Mouse (Mus musculus) intestine, embryonic 16.5 days (tissue): ENCODE measurements around the gene Cmtm3. TPM values are rescaled to one million over a fixed set of nuclear protein-coding genes. Genes with fewer than 3 reads are reported as not detected.
"Not testable (repeated sequence)": the region's sequence is repeated elsewhere in the genome, so short reads cannot be mapped to it uniquely, and the experiment has no call there.

Experiments used
- ATAC-seq: fragments of 200-750 bp; cut with Nextera tagmentation; 2 replicates; pipeline ENCODE4 v1.8.0; 2017; ENCODE audit warnings: moderate TSS enrichment, moderate library complexity
- H3K27ac ChIP-seq: fragments of 300-500 bp; sonication (generic); 2 replicates; pipeline ENCODE4 v1.5.1; 2014; ENCODE audit warnings: mild to moderate bottlenecking, low read length
- H3K27me3 ChIP-seq: fragments of 300-500 bp; sonication (generic); replicated peaks from 2 replicates; pipeline ENCODE4 v1.6.1; 2014; ENCODE audit warnings: low read length, control low read depth, mixed read lengths; ENCODE audit not compliant: control insufficient read depth, insufficient read depth
- H3K36me3 ChIP-seq: fragments of 300-500 bp; sonication (generic); 2 replicates; pipeline ENCODE4 v1.6.1; 2014; ENCODE audit warnings: low read length, control low read depth; ENCODE audit not compliant: control insufficient read depth, insufficient read depth
- H3K4me1 ChIP-seq: fragments of 300-500 bp; sonication (generic); 2 replicates; pipeline ENCODE4 v1.6.1; 2014; ENCODE audit warnings: low read length, control low read depth, mixed read lengths; ENCODE audit not compliant: control insufficient read depth, insufficient read depth
- H3K4me2 ChIP-seq: fragments of 300-500 bp; sonication (generic); 2 replicates; pipeline ENCODE4 v1.6.1; 2014; ENCODE audit warnings: low read depth, low read length, control low read depth
- H3K4me3 ChIP-seq: fragments of 300-500 bp; sonication (generic); 2 replicates; pipeline ENCODE4 v1.5.1; 2014; ENCODE audit warnings: mild to moderate bottlenecking, low read length
- H3K9ac ChIP-seq: fragments of 300-500 bp; sonication (generic); 2 replicates; pipeline ENCODE4 v1.6.1; 2014; ENCODE audit warnings: low read depth, low read length
- H3K9me3 ChIP-seq: fragments of 300-500 bp; sonication (generic); 2 replicates; pipeline ENCODE4 v1.6.1; 2016; ENCODE audit warnings: low read length, control low read depth; ENCODE audit not compliant: control insufficient read depth
- WGBS: fragments of 180-500 bp; shearing (Covaris S2); extraction: QIAGEN DNeasy Blood & Tissue Kit; methylation state at CpG from one replicate; pipeline ENCODE4 v1.1.7; 2014; 5-methylcytosine and 5-hydroxymethylcytosine counted together
- polyA plus RNA-seq: library from polyadenylated mRNA; unstranded; fragments of >200 nt; fragmentation: Nextera tagmentation; extraction: Ambion mirVana; gene quantifications from 2 replicates; pipeline ENCODE4 v1.2.1, GENCODE M21; 2015

The Cmtm3 gene
- polyA plus RNA-seq, 1 experiment from 2014 or later = 105 TPM

GRCm38 (mm10) chr8:104313311-104313710 lies 25.9 kb upstream of the Cmtm3 start:
- no peak for ATAC-seq
- WGBS = 54% methylated on average over 4 of the region's 4 CpGs
- Histone ChIP-seq H3K9ac (no peak overlapping the region), H3K27me3 (no peaks in the 10 kb centered on the region), H3K4me3 (no peak overlapping the region), H3K9me3 (no peaks in the 10 kb centered on the region), H3K4me2 (no peak overlapping the region), H3K27ac (no peak overlapping the region), H3K36me3 (no peaks in the 10 kb centered on the region), H3K4me1 (no peaks in the 10 kb centered on the region)

- H3K9ac ChIP-seq, ATAC-seq, H3K36me3 ChIP-seq, H3K27ac ChIP-seq, H3K9me3 ChIP-seq, H3K4me3 ChIP-seq, H3K27me3 ChIP-seq, H3K4me2 ChIP-seq, H3K4me1 ChIP-seq: not testable (repeated sequence)
- 80% methylated on average over 9 of the region's 11 CpGs for WGBS
Measured at GRCm38 (mm10) chr8:104321267-104321666, 17.9 kb upstream of the Cmtm3 start, which contains the start of gene Gm11020. TSS of gene Gm11020 (plus strand) at chr8:104321567.

- H3K36me3 ChIP-seq, H3K4me3 ChIP-seq, H3K27ac ChIP-seq, ATAC-seq, H3K9ac ChIP-seq, H3K27me3 ChIP-seq, H3K9me3 ChIP-seq, H3K4me1 ChIP-seq, H3K4me2 ChIP-seq: not testable (repeated sequence)
- 90% methylated on average over 12 of the region's 12 CpGs for WGBS
Measured at GRCm38 (mm10) chr8:104321930-104322329, 17.3 kb upstream of the Cmtm3 start, which contains the start of gene Cmtm2b. TSS of gene Cmtm2b (plus strand) at chr8:104322230.

- Histone ChIP-seq H3K27me3 (no peaks in the 10 kb centered on the region), H3K27ac (no peak overlapping the region), H3K4me2 (no peak overlapping the region), H3K9me3 (no peaks in the 10 kb centered on the region), H3K9ac (no peak overlapping the region), H3K4me1 (no peaks in the 10 kb centered on the region), H3K4me3 (no peak overlapping the region), H3K36me3 (no peaks in the 10 kb centered on the region)
- WGBS = 76% methylated on average over 5 of the region's 5 CpGs
- ATAC-seq = no peak
Measured at GRCm38 (mm10) chr8:104332665-104333631, 6.3 kb upstream of the Cmtm3 start.

GRCm38 (mm10) chr8:104333786-104334185 lies 5.4 kb upstream of the Cmtm3 start:
- Histone ChIP-seq H3K27me3 (no peaks in the 10 kb centered on the region), H3K4me1 (no peaks in the 10 kb centered on the region), H3K4me3 (no peak overlapping the region), H3K36me3 (no peaks in the 10 kb centered on the region), H3K9me3 (no peaks in the 10 kb centered on the region), H3K27ac (no peak overlapping the region), H3K4me2 (no peak overlapping the region), H3K9ac (no peak overlapping the region)
- WGBS = 56% methylated on average over 5 of the region's 5 CpGs
- no peak for ATAC-seq

GRCm38 (mm10) chr8:104334196-104334595 lies 5.0 kb upstream of the Cmtm3 start:
- Histone ChIP-seq H3K9me3 (no peaks in the 10 kb centered on the region), H3K4me1 (no peaks in the 10 kb centered on the region), H3K4me3 (no peak overlapping the region), H3K27ac (no peak overlapping the region), H3K27me3 (no peaks in the 10 kb centered on the region), H3K4me2 (no peak overlapping the region), H3K9ac (no peak overlapping the region), H3K36me3 (no peaks in the 10 kb centered on the region)
- ATAC-seq = no peak
- 71% methylated on average over 1 of the region's 1 CpGs for WGBS

- Histone ChIP-seq H3K27me3 (no peaks in the 10 kb centered on the region), H3K36me3 (no peaks in the 10 kb centered on the region), H3K4me3 (no peak overlapping the region), H3K27ac (no peak overlapping the region), H3K4me1 (peaks cover 3% of the 10 kb centered on the region), H3K9ac (no peak overlapping the region), H3K9me3 (no peaks in the 10 kb centered on the region), H3K4me2 (no peak overlapping the region)
- ATAC-seq = no peak
- WGBS = 83% methylated on average over 1 of the region's 1 CpGs
Measured at GRCm38 (mm10) chr8:104336806-104337205, 2.4 kb upstream of the Cmtm3 start.

GRCm38 (mm10) chr8:104337890-104338289 lies 1.3 kb upstream of the Cmtm3 start:
- ATAC-seq = no peak
- Histone ChIP-seq H3K27me3 (no peaks in the 10 kb centered on the region), H3K4me1 (peaks cover 5% of the 10 kb centered on the region), H3K36me3 (no peaks in the 10 kb centered on the region), H3K4me3 (no peak overlapping the region), H3K4me2 (no peak overlapping the region), H3K9ac (no peak overlapping the region), H3K27ac (no peak overlapping the region), H3K9me3 (no peaks in the 10 kb centered on the region)
- 51% methylated on average over 3 of the region's 3 CpGs for WGBS

- peak overlapping the region; percentile 82 for H3K27ac ChIP-seq
- ATAC-seq = no peak
- H3K27me3 ChIP-seq = no peaks in the 10 kb centered on the region
- H3K36me3 ChIP-seq = no peaks in the 10 kb centered on the region
- 1% methylated on average over 6 of the region's 6 CpGs for WGBS
- H3K4me1 ChIP-seq = peaks cover 13% of the 10 kb centered on the region
- peak overlapping the region; percentile 63 for H3K4me3 ChIP-seq
- H3K9ac ChIP-seq = peak overlapping the region; percentile 87
- H3K4me2 ChIP-seq = peak overlapping the region; percentile 63
- no peaks in the 10 kb centered on the region for H3K9me3 ChIP-seq
Measured at GRCm38 (mm10) chr8:104339983-104340232, 698 bp downstream of the Cmtm3 start.
